Mouse (Mus musculus) gastrocnemius, adult 18-20 months (tissue): ENCODE results near the gene Abl2. TPM values are rescaled to one million over a fixed set of nuclear protein-coding genes. Genes with fewer than 3 reads are reported as not detected.
"Not testable (repeated sequence)": the region's sequence is repeated elsewhere in the genome, so short reads cannot be mapped to it uniquely, and the experiment has no call there.

Source experiments
- DNase-seq: peaks from one replicate; pipeline ENCODE4 v3.0.0; 2021; ENCODE audit warnings: low spot score
- long read RNA-seq, 2 experiments: library from polyadenylated mRNA; stranded (forward); transcript quantifications; one replicate each; pipeline ENCODE4 v2.0.0; 2021
- total RNA-seq, 2 experiments: library from RNA; stranded (reverse); gene quantifications; 2 replicates each; pipeline ENCODE4 v1.2.3; 2021

The Abl2 gene
- total RNA-seq = 10 to 100 TPM; 21.3 to 23.1 TPM
- long read RNA-seq, experiment 1, partial matches to known transcripts = 0 of 9 reads
- long read RNA-seq, experiment 1, other reads (novel, unspliced or antisense) = 9 of 9 reads
- long read RNA-seq, experiment 2, partial matches to known transcripts = 0 of 6 reads
- long read RNA-seq, experiment 2, other reads (novel, unspliced or antisense) = 6 of 6 reads

DNA sequence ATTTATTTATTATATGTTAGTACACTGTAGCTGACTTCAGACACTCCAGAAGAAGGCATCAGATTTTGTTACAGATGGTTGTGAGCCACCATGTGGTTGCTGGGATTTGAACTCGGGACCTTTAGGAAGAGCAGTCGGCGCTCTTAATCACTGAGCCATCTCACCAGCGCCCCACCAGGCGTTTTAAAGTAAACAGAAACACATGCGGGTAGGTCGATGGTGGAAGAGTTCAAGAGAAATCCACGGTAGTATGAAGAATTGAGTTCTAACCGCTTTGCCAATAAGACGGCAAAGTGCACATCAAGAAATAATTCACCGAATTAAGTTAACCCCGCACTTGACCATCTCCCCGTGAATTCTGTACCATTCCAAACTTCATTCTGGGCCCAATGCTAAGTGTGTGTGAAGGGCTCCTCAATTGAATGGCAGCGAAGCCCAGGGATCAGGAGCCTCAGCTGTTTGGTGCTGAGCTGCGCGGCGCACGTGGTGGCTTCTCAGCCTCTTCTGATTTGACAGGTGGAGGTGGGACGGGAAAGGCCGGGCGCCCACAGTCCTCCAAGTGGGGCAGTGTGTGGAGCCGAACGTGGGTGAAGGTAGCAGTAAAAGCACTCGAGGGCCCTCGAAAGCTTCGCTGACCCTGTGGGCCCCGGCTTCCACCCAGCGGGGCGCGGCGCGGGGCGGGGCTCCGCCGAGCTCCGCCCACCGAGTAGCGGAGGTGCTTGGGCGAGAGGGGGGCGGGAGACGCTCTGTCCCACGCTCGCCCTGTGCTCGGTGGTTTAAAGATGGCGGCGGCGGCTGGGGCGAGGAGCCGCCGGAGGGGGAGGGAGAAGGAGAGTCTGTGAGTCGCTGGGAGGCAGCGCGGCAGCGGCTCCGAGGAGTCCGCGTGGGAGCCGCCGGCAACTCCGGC lies at the start of gene Abl2:
Gene Abl2, plus strand, starts transcription at position 763 of the 907 bp plus-strand sequence.
- DNase-seq = peak; percentile 81

DNA sequence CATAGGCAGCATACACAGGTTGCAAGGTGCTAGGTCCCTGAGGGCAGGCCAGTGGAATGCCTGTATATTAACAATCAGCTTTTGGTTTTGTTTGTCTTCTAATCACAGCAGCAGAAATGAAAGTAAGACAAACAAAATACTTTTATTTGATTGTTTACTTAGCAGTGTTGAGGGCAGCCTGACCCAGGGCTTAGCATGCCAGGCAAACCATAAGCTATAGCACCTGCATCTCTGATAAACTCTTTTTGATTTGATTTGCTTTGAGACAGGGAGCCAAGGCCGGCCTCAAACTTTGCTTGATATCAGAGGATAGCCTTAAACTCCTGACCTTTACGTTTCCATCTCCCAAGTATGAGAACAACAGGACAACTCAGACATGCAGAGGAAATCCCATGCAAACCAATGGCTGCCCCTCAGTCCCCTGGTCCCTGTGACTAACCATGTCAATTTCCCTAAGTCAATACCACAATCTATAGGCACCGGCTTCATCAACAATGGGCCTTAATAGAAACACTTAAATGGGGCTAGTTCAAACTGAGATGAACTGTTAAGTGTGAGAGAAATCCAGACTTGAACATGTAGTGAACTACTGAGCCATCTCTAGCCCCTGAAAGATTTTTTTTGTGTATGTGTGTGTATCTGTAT lies 38.3 kb upstream of the Abl2 start:
- DNase-seq = no peak

DNA sequence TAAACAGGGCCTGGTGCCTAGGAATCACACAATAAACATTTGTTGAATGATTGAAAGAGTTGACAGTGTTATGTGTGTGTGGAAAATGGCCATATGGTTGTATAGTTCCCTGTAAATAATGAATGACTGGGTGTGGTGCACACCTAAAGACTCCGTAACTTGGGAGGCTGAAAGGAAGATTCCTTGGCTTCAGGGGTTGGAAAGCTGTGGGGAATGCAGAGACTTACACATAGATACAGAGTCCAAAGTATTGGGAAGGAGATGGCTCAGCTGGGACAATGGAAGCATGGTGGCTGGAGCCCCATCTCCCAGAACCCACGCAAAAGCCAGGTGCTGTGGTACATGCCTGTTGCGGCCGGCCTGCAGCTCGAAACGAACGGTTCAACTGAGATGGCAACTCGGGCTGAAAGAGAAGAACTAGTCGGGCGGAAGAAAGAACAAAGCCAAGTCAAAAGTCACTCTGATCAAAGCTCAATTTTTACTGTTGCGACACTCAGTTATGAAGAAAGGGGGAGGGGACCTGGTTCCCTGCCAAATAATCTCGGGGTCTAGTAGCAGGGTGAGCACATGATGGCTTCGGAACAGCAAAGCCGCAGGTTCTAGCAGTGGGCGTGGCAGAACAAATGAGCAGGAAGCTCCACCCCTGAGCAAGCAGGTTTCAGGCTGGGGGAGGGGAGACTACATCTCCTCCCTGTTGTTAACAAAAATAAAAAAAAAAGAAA lies 36.6 kb upstream of the Abl2 start:
- DNase-seq = no peak

DNA sequence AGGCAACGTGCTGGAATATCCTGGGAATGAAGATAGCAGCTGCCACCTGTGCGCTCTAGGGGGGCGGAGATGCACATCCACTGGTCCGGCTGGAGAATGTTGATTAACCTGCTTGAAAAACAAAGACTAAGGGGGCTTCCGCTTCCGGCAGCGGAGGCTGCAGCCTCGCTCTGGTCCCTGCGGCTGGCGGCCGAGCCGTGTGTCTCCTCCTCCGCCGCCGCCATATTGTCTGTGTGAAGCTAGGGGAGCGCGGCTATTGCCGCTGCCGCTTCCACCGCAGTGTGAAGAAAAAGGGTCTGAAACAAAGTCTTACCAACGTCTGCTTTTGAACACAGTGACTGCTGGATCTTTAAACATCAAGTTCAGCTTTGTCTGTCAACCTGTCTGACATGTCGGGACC lies 34.7 kb upstream of the Abl2 start, which contains the start of gene Gm10031:
Gene Gm10031, plus strand, starts transcription at position 171 of the 400 bp plus-strand sequence.
- DNase-seq = not testable (repeated sequence)

DNA sequence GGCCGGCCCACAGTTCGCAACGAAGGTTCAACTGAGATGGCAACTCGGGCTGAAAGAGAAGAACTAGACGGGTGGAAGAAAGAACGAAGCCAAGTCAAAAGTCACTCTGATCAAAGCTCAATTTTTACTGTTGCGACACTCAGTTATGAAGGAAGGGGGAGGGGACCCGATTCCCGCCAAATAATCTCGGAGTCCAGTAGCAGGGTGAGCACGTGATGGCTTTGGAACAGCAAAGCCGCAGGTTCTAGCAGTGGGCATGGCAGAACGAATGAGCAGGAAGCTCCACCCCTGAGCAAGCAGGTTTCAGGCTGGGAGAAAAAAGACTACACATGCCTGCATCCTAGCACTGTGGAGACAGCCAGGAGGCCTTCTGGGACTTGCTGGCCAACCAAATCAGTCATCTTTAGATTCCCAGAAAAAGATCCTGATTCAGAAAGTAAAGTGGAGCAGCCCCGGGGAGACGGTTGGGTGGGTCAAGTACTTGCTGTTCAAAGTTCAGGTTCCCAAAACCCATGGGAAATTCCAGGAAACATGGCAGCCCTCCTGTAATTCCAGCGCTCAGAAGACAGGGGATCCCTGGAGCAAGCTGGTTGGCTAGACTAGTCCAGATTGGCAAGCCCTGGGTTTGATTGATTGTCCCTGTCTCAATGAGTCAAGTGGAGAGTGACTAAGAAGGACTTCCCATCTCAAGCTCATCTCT lies 26.0 kb upstream of the Abl2 start:
- not testable (repeated sequence) for DNase-seq

DNA sequence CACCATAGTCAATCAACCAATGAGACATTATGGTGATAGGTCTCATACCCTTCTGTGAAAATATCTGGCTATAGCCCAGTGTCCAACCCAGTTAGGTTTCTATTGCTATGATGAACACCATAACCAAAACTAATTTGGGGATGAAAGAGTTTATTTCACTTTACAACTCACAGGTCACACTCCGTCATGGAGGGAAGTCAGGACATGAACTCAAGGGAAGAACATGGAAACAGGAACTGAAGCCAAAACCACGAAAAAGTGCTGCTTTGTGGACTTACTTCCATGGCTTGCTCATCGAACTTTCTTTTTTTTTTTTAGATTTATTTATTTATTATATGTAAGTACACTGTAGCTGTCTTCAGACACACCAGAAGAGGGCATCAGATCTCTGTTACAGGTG lies 25.1 kb upstream of the Abl2 start:
- no peak for DNase-seq

DNA sequence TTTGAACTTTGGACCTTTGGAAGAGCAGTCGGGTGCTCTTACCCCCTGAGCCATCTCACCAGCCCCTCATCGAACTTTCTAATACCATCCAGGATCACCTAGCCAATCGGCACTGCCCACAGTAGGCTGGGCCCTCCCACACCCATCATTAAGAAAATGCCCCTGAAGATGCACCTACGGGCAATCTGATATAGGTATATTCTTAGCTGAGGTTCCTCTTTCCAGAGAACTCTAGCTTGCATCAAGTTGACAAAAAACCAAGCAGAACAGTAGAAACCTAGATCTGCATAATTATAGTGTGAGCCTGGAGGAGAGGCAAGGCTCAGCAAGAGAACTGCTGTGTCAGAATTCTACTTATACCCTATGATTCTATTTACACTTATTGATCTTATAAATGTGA lies 24.7 kb upstream of the Abl2 start:
- no peak for DNase-seq

DNA sequence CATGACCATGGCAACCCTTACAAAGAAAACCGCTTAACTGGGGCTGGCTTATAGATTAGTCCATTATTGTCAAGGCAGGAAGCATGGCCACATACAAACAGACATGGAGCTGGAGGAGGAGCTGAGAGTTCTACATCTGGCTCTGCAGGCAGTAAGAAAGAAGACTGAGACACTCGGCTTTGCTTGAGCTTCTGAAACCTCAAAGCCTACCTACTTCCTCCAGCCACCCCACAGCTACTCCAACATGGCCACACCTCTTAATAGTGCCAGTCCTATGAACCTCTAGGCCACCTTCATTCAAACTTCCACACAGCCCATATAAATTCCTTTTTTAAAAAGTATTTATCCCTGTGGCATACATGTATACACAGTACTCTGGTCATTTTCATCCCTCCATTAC lies 21.6 kb upstream of the Abl2 start:
- DNase-seq = no peak

DNA sequence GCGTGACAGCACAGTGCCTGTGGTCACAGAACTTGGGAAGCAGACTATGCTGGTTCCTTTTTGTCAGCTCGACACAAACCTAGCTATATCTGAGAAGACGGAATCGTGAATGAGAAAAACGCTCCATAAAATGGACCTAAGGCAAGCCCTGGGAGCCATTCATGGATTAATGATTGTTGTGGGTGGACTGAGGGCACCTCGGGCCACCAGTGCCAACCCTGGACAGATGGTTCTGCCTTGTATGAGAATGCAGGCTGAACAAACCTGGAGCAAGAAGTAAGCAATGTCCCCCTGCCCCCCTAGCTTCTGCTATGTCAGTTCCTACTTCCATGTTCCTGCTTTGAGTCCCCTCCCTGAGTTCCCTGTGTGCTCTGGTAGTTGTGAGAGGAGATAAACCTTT lies 20.9 kb upstream of the Abl2 start:
- DNase-seq = no peak

DNA sequence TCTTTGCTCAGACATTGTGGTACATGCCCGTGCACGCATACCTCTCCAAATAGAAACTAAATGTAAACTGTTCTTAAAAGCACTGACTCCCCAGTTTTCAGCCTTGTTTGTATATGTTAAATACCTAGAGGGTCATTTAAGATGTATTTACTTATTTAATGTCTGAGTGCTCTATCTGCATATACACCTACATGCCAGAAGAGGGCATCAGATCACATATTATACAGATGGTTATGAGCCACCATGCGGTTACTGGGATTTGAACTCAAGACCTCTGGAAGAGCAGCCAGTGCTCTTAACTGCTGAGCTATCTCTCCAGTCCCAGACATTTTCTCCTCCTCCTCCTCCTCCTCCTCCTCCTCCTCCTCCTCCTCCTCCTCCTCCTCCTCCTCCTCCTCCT lies 20.2 kb upstream of the Abl2 start:
- no peak for DNase-seq

DNA sequence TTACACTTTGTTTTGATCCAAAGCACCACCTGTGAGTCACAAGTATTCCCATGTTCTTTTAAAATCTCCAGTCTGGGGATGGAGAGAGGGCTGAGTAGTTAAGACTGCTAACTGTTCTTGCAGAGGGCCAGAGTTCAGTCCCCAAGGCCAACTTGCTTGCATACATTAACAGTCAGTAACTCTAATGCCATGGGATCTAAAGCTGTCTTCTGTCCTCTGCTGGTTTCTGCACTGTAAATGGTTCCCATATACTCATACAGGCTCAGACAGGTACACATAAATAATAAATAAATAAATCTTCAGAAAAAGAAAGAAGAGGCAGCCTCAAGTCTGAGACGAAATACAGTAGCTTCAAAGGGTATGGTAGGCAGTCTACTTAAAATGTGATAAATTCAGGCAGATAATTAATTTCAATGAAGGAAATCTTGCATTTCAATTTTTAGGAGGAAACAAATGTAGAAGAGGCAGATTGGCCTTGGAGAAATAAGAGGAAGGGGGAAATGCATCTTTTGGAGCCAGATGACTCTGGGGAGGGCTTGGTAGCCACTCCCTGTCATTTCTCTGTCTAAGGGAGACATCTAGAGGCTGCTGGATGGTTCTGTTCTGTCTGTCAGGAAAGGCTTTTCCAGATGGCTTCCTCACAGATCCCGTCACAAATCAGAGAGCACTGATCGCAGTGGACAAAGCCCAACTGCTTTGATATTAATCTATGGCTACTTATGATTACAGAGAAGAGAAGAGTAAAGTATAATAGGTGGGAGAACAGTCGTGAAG lies 18.6 kb upstream of the Abl2 start:
- DNase-seq = no peak

DNA sequence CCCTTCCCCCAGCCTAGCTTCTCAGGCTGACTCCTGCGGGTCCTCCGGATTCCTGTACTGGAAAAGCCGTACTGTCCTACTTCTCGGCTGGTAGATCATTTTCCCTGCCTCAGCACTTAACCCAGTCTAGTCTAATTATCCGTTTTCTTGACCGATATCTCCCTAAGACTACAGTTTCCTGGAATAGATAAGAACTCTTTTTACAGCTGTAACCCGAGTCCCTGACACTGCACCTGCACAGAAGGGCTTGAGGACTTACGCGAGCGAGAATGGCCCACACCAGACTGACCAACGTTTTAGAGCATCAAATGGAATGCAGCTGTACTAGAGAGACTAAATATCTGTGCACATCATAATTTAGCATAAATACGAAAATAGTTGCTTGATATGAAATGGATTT lies 14.6 kb upstream of the Abl2 start:
- no peak for DNase-seq

DNA sequence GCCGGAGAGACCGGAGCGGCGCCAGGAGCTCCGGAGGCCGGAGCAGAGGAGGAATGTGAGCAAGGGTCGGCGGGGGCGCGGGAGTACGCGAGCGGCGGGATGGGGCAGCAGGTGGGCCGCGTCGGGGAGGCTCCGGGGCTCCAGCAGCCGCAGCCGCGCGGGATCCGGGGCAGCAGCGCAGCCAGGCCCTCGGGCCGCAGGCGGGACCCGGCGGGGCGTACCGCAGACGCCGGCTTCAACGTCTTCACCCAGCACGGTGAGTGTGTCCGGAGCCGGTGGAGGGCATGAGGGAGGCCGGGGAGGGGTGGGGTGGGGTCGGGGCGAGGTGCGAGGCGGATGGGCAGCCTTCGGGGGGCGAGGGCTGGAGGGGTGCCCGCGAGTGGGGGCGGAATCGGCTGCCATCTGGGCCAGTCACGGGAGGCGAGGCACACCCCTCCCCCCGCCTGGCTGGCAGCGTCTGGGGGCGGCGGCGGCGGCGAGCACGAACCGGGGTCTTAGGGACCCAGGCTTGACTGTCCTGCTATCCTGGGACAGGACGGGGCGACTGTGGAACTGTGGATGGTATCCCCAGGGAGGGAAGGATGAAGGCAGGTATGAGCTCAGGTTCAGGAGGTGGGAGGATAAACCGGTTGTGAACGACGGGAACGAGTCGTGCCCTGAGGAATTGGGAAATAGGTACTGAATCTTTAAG lies 509 bp downstream of the Abl2 start:
- DNase-seq = peak; percentile 12

DNA sequence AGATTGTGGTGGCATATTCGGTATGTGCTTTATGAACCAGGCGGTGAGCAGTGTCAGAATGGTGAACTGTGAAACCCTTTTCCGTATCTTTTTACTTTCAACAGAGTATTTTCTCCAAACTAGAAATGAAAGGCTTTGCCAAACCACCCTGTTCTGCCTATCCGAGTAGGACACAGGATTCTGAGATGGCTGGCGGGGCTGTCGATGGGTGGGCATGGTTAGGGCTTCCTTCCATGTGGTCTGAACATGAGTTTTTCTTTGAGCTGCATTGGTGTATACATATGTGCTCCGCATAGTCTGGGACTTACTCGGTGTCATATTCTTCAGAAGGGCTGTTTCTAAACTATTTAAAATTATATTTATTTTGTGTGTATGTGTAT lies 1.0 kb downstream of the Abl2 start:
- no peak for DNase-seq

DNA sequence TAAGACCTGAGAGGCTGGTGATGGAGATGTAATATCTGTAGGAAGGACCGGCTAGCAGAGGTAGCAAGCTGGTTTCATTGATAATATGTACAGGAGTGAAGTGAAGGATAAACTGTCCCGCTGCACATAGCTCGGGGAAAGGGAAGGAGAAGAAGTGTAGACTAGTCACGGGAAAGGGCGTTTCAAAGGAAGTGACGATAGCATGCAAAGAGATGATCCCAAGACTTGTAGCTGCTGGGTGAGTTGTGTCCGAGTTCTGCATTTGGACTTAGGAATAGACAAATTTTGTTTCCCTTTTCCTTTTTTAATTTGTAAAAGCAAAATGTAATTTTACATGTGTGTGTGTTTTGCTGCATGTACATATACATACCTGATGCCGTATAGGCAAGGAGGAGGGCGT lies 1.9 kb downstream of the Abl2 start:
- no peak for DNase-seq

DNA sequence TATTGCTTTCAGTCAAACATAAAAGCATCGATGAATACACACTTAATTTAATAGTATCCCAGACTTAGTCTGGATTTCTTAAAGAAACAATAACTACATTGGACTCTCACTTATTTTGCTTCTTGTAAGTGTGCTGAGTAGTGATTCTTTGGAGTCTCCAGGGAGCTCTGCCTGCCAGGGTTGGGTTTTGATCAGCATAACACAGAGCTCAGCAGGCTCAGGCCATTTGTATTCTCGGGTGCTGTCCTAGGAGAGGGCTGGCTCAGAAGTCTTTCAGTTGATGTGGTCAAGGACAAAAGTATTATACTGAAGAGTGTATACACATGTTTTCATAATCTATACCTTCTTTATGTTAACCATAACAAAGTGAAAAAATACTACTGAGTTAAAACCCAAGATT lies 6.7 kb downstream of the Abl2 start:
- no peak for DNase-seq

DNA sequence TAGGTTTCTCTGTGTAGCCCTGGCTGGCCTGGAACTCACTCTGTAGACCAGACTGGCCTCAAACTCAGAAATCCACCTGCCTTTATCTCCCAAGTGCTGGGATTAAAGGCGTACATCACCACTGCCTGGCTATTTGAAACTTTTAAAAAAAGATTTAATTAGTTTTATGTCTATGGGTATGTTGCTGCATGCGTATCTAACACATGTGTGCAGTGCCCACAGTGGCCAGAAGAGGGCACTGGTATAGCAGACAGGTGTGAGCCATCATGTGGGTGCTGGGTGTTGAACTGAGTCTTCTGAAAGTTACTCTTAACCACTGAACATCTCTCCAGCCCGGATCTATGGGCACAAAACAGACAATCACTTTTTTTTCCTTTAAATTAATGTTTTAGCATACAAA lies 7.5 kb downstream of the Abl2 start:
- DNase-seq = no peak

DNA sequence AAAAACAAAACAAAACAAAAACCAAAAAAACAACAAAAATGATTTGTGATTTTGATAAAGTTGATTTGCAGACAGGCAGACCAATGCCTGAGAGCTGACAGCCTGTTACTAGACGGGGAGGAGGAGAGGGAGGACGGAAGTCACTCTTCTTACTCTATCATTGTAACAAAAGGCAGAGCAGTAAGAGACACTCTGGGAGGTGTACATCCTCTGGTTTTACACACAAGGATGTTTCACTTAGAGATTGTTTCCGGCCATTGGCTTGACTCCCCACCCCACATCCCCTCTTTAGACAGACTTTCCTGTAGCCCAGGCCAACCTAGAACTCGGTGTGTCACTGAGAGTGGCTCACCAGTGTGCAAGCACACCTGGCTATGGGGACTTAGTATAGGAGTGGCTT lies 11.0 kb downstream of the Abl2 start:
- DNase-seq = no peak

DNA sequence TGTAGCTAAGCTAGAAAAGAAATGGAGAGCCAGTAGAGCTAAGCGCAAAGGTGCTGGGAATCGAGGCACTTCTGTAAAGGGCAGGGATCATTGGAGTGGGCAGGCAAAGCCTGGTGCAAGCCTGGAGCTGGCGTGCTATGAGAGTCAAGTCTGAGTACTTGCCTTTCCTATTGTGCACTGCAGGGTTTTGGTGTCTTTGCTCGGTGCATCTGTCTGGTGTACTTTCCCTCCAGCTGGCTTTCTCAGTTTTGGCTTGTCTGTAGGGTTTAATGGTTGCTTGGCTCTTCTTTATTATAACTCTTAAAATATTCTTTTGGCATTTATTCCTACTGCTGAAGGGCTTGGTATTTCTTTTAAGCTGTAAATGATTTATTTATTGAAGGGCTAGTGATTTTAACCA lies 14.4 kb downstream of the Abl2 start:
- DNase-seq = no peak

DNA sequence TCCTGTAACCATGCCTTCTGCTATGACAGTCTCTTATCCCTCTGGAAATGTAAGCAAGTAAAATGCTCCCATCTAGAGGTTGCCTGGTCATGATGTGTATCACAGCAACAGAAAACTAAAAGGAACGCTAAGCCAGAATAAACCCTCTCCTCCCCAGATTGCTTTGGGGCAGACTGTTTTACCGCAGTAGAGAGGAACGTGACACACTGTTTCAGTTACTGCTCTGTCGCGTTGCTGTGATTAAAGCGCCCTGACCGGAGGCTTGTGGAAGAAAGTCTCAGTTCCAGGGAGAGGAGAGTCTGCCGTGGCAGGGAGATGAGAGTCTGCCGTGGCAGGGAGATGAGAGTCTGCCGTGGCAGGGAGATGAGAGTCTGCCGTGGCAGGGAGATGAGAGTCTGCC lies 22.6 kb downstream of the Abl2 start:
- no peak for DNase-seq
